Comparison of ENCODE assay signal across 8 mouse cellular contexts in genomic region chr5:30281291-30281732, GRCm38 (mm10). TPM values are rescaled to one million over a fixed set of nuclear protein-coding genes. Genes with fewer than 3 reads are reported as not detected.
A peak's percentile ranks its signal among the peaks of the same experiment; 100 is the strongest.
DNase-seq lines count a peak whose midpoint lies in the region; ATAC-seq and TF ChIP-seq lines count a peak whose summit lies in the region.

Gene Drc1 (plus strand): TSS chr5:30281388.

- H3K36me3 ChIP-seq in stomach, embryonic 15.5 days, result no peaks in the 10 kb centered on the region

- WGBS in stomach, embryonic 15.5 days, result 2% methylated on average over 26 of the region's 26 CpGs

- no peak within 1 kb of the TSS for H3K27ac ChIP-seq in embryonic fibroblast, embryonic 13.5 days (ENCODE audit: insufficient read depth, low read length)
- H3K27ac ChIP-seq in stomach, embryonic 15.5 days, result no peak within 1 kb of the TSS

- no peak for TF ChIP-seq POLR2A in embryonic fibroblast, embryonic 13.5 days (IDR thresholded peaks at IDR 0.05; ENCODE audit: low read depth, low read length)

- H3K4me1 ChIP-seq in embryonic fibroblast, embryonic 13.5 days (ENCODE audit: control insufficient read depth, insufficient read depth, low read length), result peaks cover 5% of the 10 kb centered on the region; the same call in 1 of the 2 replicates
- H3K4me1 ChIP-seq in stomach, embryonic 15.5 days, result peaks cover 5% of the 10 kb centered on the region; the same call in 1 of the 2 replicates

- 0 out of 2 replicates have a peak, but pooled peaks cover 6% of the 10 kb centered on the region for H3K27me3 ChIP-seq in stomach, embryonic 15.5 days (replicated peaks)

- ATAC-seq in stomach, embryonic 15.5 days (ENCODE audit: insufficient read depth, low FRiP score, low read depth), result no peak
- no peak for ATAC-seq in megakaryocyte progenitor cell, adult 5-6 weeks (replicated peaks; ENCODE audit: poor library complexity)

- no peaks in the 10 kb centered on the region for H3K9me3 ChIP-seq in stomach, embryonic 15.5 days

- DNase-seq in ES-CJ7 (ENCODE audit: low read depth, low spot score), result peak; percentile 53
- DNase-seq in adrenal gland, postnatal 36 days, result peak; percentile 45 to 48
- DNase-seq in heart, postnatal 14 days, result peak; percentile 40 to 58
- DNase-seq in left cerebral cortex, adult 18-20 months (ENCODE audit: low spot score in 2 of 2), result peak; percentile 65 to 80
- DNase-seq in lung, postnatal 36 days, result peak; percentile 24

- H3K4me3 ChIP-seq in embryonic fibroblast, embryonic 13.5 days (ENCODE audit: insufficient read depth, low read length), result peak within 1 kb of the TSS; percentile 25
- H3K4me3 ChIP-seq in stomach, embryonic 15.5 days (replicated peaks), result peak within 1 kb of the TSS; percentile 36

- intact Hi-C loops in heart, postnatal 14 days (cut with DNase I), result no loop called here

- TF ChIP-seq CTCF in embryonic fibroblast, embryonic 13.5 days (IDR thresholded peaks at IDR 0.05; ENCODE audit: borderline replicate concordance, insufficient read depth, low read length), result no peak

- peak within 1 kb of the TSS; percentile 69 for H3K4me2 ChIP-seq in stomach, embryonic 15.5 days

- no peak within 1 kb of the TSS for H3K9ac ChIP-seq in stomach, embryonic 15.5 days

RNA-seq across cellular contexts. Expression of gene Drc1, which starts in this region (rescaled TPM):
- under 1 TPM; 0.26 to 0.43 TPM for total RNA-seq in adrenal gland, postnatal 36 days (2021)
- not detected in 2 replicates for polyA plus RNA-seq in embryonic fibroblast, embryonic 13.5 days (2011; ENCODE audit: insufficient read length, low read depth, missing spikeins)
- total RNA-seq in heart, postnatal 14 days (2021), result under 1 TPM; 0.24 to 0.98 TPM
- 10 to 100 TPM; 11.6 to 13.6 TPM for total RNA-seq in left cerebral cortex, adult 18-20 months (2021)
- 0.90 and 1.4 TPM in 2 replicates for polyA plus RNA-seq in stomach, embryonic 15.5 days (2015; fragmentation: Nextera tagmentation; extraction: Ambion mirVana)
- total RNA-seq in megakaryocyte progenitor cell, adult 5-6 weeks (2015), result 0.32 TPM in 1 of 2 replicates, not detected in the other
- total RNA-seq in megakaryocyte progenitor cell, adult 5-6 weeks (2017), result not detected in 2 replicates

Comparison
In these comparisons a context has a peak if more than half of its experiments do, and no peak if none do; other contexts are left out.
1. RNA of gene Drc1 (total RNA-seq): 11.6 to 13.6 TPM in left cerebral cortex, adult 18-20 months; 0.24 to 0.98 TPM in heart, postnatal 14 days, 0.26 to 0.43 TPM in adrenal gland, postnatal 36 days and 0.32 TPM in megakaryocyte progenitor cell, adult 5-6 weeks; every median in the first group is over 4 times any median in the second.
2. Peak in DNase-seq in adrenal gland, postnatal 36 days; RNA of the gene not detected or under 1 TPM.
3. Peak in DNase-seq in heart, postnatal 14 days; RNA of the gene not detected or under 1 TPM.
4. Peak in every context shown above with its lines, with median percentiles within 50 percentile points of each other: DNase-seq.